ENCODE assay signal across 14 mouse cellular contexts in the genomic region with DNA sequence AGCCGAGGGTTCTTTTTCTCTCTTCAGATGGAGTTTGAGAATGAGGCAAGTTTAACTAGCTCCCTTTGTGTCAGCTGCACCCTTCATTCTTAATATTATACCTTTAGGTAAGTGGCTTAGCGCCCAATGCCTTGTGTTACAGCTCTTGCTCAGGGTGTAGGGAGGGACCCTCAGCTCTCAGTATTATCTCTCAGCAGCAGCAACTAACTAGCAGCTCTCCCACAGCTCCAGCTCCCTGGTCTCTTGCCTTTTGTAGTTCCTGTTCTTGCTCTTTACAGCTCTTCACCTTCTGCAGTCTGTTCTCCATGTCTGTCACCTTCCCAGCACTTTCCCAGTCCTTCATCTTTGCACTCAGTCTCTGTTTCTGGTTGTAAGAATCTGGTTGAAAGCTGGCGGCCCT. TPM values are rescaled to one million over a fixed set of nuclear protein-coding genes. Genes with fewer than 3 reads are reported as not detected.
DNase-seq lines count a peak whose midpoint lies in the region; ATAC-seq and TF ChIP-seq lines count a peak whose summit lies in the region.
"Had no signal": no experiment of that assay in that cellular context is flagged by ENCODE, and none has a peak within 500 bp of the region (broad histone marks: within the 10 kb centered on the region; RNA-seq: fewer than 3 reads in every experiment).

No protein-coding gene starts in this region.

- H3K9me3 ChIP-seq in hindbrain, embryonic 14.5 days (ENCODE audit: control insufficient read depth, low read length) = no peaks in the 10 kb centered on the region
- no peaks in the 10 kb centered on the region for H3K9me3 ChIP-seq in hindbrain, embryonic 12.5 days (replicated peaks)
- no peaks in the 10 kb centered on the region for H3K9me3 ChIP-seq in liver, postnatal 0 days (ENCODE audit: low read length)
- H3K9me3 ChIP-seq: neural tube, embryonic 12.5 days had no signal

- H3K4me1 ChIP-seq in hindbrain, embryonic 14.5 days (replicated peaks; ENCODE audit: control insufficient read depth, insufficient read depth, low read length) = peaks cover 44% of the 10 kb centered on the region
- peaks cover 43% of the 10 kb centered on the region for H3K4me1 ChIP-seq in hindbrain, embryonic 12.5 days
- H3K4me1 ChIP-seq in liver, postnatal 0 days (ENCODE audit: insufficient read depth) = peaks cover 63% of the 10 kb centered on the region
- H3K4me1 ChIP-seq in cerebellum, adult 2 months (ENCODE audit: control insufficient read depth, insufficient read depth, low read length) = peaks cover 8% of the 10 kb centered on the region; the same call in 1 of the 2 replicates

- no peak for TF ChIP-seq CTCF in liver, postnatal 0 days (IDR thresholded peaks at IDR 0.05; ENCODE audit: low read depth)
- no peak for TF ChIP-seq CTCF in cerebellum, adult 2 months (IDR thresholded peaks at IDR 0.05; ENCODE audit: borderline replicate concordance, insufficient read depth, low read depth, low read length)

- TF ChIP-seq POLR2A in cerebellum, adult 2 months (IDR thresholded peaks at IDR 0.05; ENCODE audit: borderline replicate concordance, insufficient read depth, low read length) = no peak

- no peaks in the 10 kb centered on the region for H3K36me3 ChIP-seq in hindbrain, embryonic 14.5 days (replicated peaks; ENCODE audit: control insufficient read depth, insufficient read depth)
- H3K36me3 ChIP-seq in hindbrain, embryonic 12.5 days = no peaks in the 10 kb centered on the region
- H3K36me3 ChIP-seq in liver, postnatal 0 days (replicated peaks; ENCODE audit: insufficient read depth, low read length) = no peaks in the 10 kb centered on the region
- H3K36me3 ChIP-seq: neural tube, embryonic 12.5 days had no signal

- no peak overlapping the region for H3K4me3 ChIP-seq in hindbrain, embryonic 14.5 days (replicated peaks; ENCODE audit: low read length)
- H3K4me3 ChIP-seq in hindbrain, embryonic 12.5 days = no peak overlapping the region
- 0 out of 2 replicates have a peak overlapping the region, but pooled peaks have one; percentile 3 for H3K4me3 ChIP-seq in liver, postnatal 0 days (ENCODE audit: low read depth, low read length)
- no peak overlapping the region for H3K4me3 ChIP-seq in cerebellum, adult 2 months (replicated peaks; ENCODE audit: insufficient read depth, low read depth, low read length)
- H3K4me3 ChIP-seq: neural tube, embryonic 12.5 days had no signal

- WGBS in hindbrain, embryonic 14.5 days = 86% methylated on average over 3 of the region's 3 CpGs
- WGBS in hindbrain, embryonic 12.5 days = 85% methylated on average over 3 of the region's 3 CpGs
- 45% methylated on average over 3 of the region's 3 CpGs for WGBS in liver, postnatal 0 days (ENCODE audit: insufficient replicate concordance)
- 71% methylated on average over 3 of the region's 3 CpGs for WGBS in cerebellum, adult 2 months

- no peak overlapping the region for H3K4me2 ChIP-seq in hindbrain, embryonic 14.5 days (replicated peaks)
- H3K4me2 ChIP-seq in hindbrain, embryonic 12.5 days (replicated peaks) = no peak overlapping the region
- H3K4me2 ChIP-seq in liver, postnatal 0 days (ENCODE audit: low read depth, low read length) = peak overlapping the region; percentile 30
- H3K4me2 ChIP-seq: neural tube, embryonic 12.5 days had no signal

- H3K27ac ChIP-seq in hindbrain, embryonic 14.5 days = no peak overlapping the region
- no peak overlapping the region for H3K27ac ChIP-seq in hindbrain, embryonic 12.5 days
- peak overlapping the region; percentile 97 for H3K27ac ChIP-seq in liver, postnatal 0 days (ENCODE audit: low read depth)
- no peak overlapping the region for H3K27ac ChIP-seq in cerebellum, adult 2 months (ENCODE audit: insufficient read depth, low read length)
- H3K27ac ChIP-seq: neural tube, embryonic 12.5 days had no signal

- 0 out of 2 replicates have a peak overlapping the region, but pooled peaks have one; percentile 12 for H3K9ac ChIP-seq in hindbrain, embryonic 14.5 days
- H3K9ac ChIP-seq in hindbrain, embryonic 12.5 days = no peak overlapping the region
- H3K9ac ChIP-seq in liver, postnatal 0 days (replicated peaks) = peak overlapping the region; percentile 35; the same call in 1 of the 2 replicates
- H3K9ac ChIP-seq: forebrain, postnatal 0 days; neural tube, embryonic 12.5 days had no signal

- TF ChIP-seq EP300 in liver, postnatal 0 days (IDR thresholded peaks at IDR 0.05; ENCODE audit: low read depth) = no peak

- no peaks in the 10 kb centered on the region for H3K27me3 ChIP-seq in hindbrain, embryonic 14.5 days (ENCODE audit: control insufficient read depth, insufficient read depth, low read length)
- H3K27me3 ChIP-seq in hindbrain, embryonic 12.5 days = no peaks in the 10 kb centered on the region
- H3K27me3 ChIP-seq in liver, postnatal 0 days (ENCODE audit: insufficient read depth, low read length) = no peaks in the 10 kb centered on the region
- no peaks in the 10 kb centered on the region for H3K27me3 ChIP-seq in cerebellum, adult 2 months (ENCODE audit: control insufficient read depth, insufficient read depth, low read length)
- H3K27me3 ChIP-seq: neural tube, embryonic 12.5 days had no signal

- ATAC-seq in hindbrain, embryonic 14.5 days (ENCODE audit: low FRiP score) = no peak
- ATAC-seq in hindbrain, embryonic 12.5 days (ENCODE audit: low FRiP score) = no peak
- ATAC-seq in erythroid progenitor cell, adult 5-6 weeks (replicated peaks; ENCODE audit: low FRiP score, poor library complexity, severe bottlenecking) = peak; percentile 30; the same call in 1 of the 2 replicates
- no peak for ATAC-seq in liver, postnatal 0 days
- ATAC-seq: activated CD4-positive, CD25-positive, alpha-beta regulatory T cell, adult 4 months; forebrain, postnatal 0 days had no signal

- DNase-seq in hindbrain, embryonic 14.5 days (ENCODE audit: low spot score) = no peak
- peak; percentile 84 for DNase-seq in MEL-GATA-1-ER (ENCODE audit: extremely low read depth, low read depth)
- DNase-seq in liver, postnatal 0 days = no peak
- no peak for DNase-seq in urinary bladder, postnatal 14 days (ENCODE audit: low spot score)
- DNase-seq in adrenal gland, postnatal 36 days = no peak
- no peak for DNase-seq in cerebellum, adult 2 months
- DNase-seq: forebrain, postnatal 0 days; heart, adult 18-20 months; retina, postnatal 1 day had no signal

RNA-seq across cellular contexts. Expression of a gene that starts 3.1 kb away (rescaled TPM):
- 28.7 and 31.3 TPM in 2 replicates for polyA plus RNA-seq in hindbrain, embryonic 14.5 days (2014; fragmentation: Nextera tagmentation; extraction: Ambion mirVana)
- polyA plus RNA-seq in hindbrain, embryonic 12.5 days (2016; fragmentation: Nextera tagmentation; extraction: Ambion mirVana) = 36.6 and 37.5 TPM in 2 replicates
- 10.8 and 26.0 TPM in 2 replicates for total RNA-seq in erythroid progenitor cell, adult 5-6 weeks (2015; ENCODE audit: low replicate concordance)
- 3.3 and 6.0 TPM in 2 replicates for total RNA-seq in erythroid progenitor cell, adult 5-6 weeks (2017; ENCODE audit: low replicate concordance)
- polyA plus RNA-seq in liver, postnatal 0 days (2015; fragmentation: Nextera tagmentation; extraction: Ambion mirVana) = 8.2 and 9.4 TPM in 2 replicates
- total RNA-seq in adrenal gland, postnatal 36 days (2021) = 10 to 100 TPM; 21.1 to 30.5 TPM
- polyA plus RNA-seq in cerebellum, adult 2 months (2012; rRNA removed) = 30.6 and 31.4 TPM in 2 replicates

RNA-seq across cellular contexts. Expression of a gene that starts 13.8 kb away (rescaled TPM):
- polyA plus RNA-seq in hindbrain, embryonic 14.5 days (2014; fragmentation: Nextera tagmentation; extraction: Ambion mirVana) = not detected in 2 replicates
- not detected in 2 replicates for polyA plus RNA-seq in hindbrain, embryonic 12.5 days (2016; fragmentation: Nextera tagmentation; extraction: Ambion mirVana)
- not detected in 2 replicates for total RNA-seq in erythroid progenitor cell, adult 5-6 weeks (2015; ENCODE audit: low replicate concordance)
- not detected in 2 replicates for total RNA-seq in erythroid progenitor cell, adult 5-6 weeks (2017; ENCODE audit: low replicate concordance)
- polyA plus RNA-seq in liver, postnatal 0 days (2015; fragmentation: Nextera tagmentation; extraction: Ambion mirVana) = 0.07 TPM in 1 of 2 replicates, not detected in the other
- not detected for total RNA-seq in adrenal gland, postnatal 36 days (2021)
- not detected in 2 replicates for polyA plus RNA-seq in cerebellum, adult 2 months (2012; rRNA removed)
- total RNA-seq: forebrain, postnatal 0 days; heart, adult 18-20 months; left cerebral cortex, postnatal 36 days had no signal
- polyA plus RNA-seq: activated CD4-positive, CD25-positive, alpha-beta regulatory T cell, adult 4 months; forebrain, postnatal 0 days; neural tube, embryonic 12.5 days had no signal

RNA-seq across cellular contexts. Expression of a gene that starts 47.1 kb away (rescaled TPM):
- 0.31 TPM in 2 replicates for polyA plus RNA-seq in hindbrain, embryonic 14.5 days (2014; fragmentation: Nextera tagmentation; extraction: Ambion mirVana)
- polyA plus RNA-seq in hindbrain, embryonic 12.5 days (2016; fragmentation: Nextera tagmentation; extraction: Ambion mirVana) = 0.17 and 0.31 TPM in 2 replicates
- 2.5 and 2.9 TPM in 2 replicates for total RNA-seq in erythroid progenitor cell, adult 5-6 weeks (2015; ENCODE audit: low replicate concordance)
- total RNA-seq in erythroid progenitor cell, adult 5-6 weeks (2017; ENCODE audit: low replicate concordance) = 0.26 TPM in 1 of 2 replicates, not detected in the other
- 0.16 and 0.17 TPM in 2 replicates for polyA plus RNA-seq in liver, postnatal 0 days (2015; fragmentation: Nextera tagmentation; extraction: Ambion mirVana)
- under 1 TPM in 1 of 2 experiments, not detected in 1; 0.20 TPM for total RNA-seq in adrenal gland, postnatal 36 days (2021)
- 0.43 and 0.54 TPM in 2 replicates for polyA plus RNA-seq in cerebellum, adult 2 months (2012; rRNA removed)
- total RNA-seq: left cerebral cortex, postnatal 36 days had no signal

RNA-seq across cellular contexts. Expression of a gene that starts 57.6 kb away (rescaled TPM):
- 0.64 and 1.1 TPM in 2 replicates for polyA plus RNA-seq in hindbrain, embryonic 14.5 days (2014; fragmentation: Nextera tagmentation; extraction: Ambion mirVana)
- 0.48 and 0.74 TPM in 2 replicates for polyA plus RNA-seq in hindbrain, embryonic 12.5 days (2016; fragmentation: Nextera tagmentation; extraction: Ambion mirVana)
- total RNA-seq in erythroid progenitor cell, adult 5-6 weeks (2015; ENCODE audit: low replicate concordance) = not detected in 2 replicates
- total RNA-seq in erythroid progenitor cell, adult 5-6 weeks (2017; ENCODE audit: low replicate concordance) = 1.2 TPM in 1 of 2 replicates, not detected in the other
- polyA plus RNA-seq in liver, postnatal 0 days (2015; fragmentation: Nextera tagmentation; extraction: Ambion mirVana) = 18.2 and 19.9 TPM in 2 replicates
- under 1 TPM; 0.26 to 0.60 TPM for total RNA-seq in adrenal gland, postnatal 36 days (2021)
- polyA plus RNA-seq in cerebellum, adult 2 months (2012; rRNA removed) = 0.20 and 0.21 TPM in 2 replicates
